In genomic region chr1:156422856-156423255, GRCm38 (mm10) we compare ENCODE assay signal across 16 mouse cellular contexts. TPM values are rescaled to one million over a fixed set of nuclear protein-coding genes. Genes with fewer than 3 reads are reported as not detected.
"Had no signal": no experiment of that assay in that cellular context is flagged by ENCODE, and none has a peak within 500 bp of the region (broad histone marks: within the 10 kb centered on the region; RNA-seq: fewer than 3 reads in every experiment).

No protein-coding gene starts in this region.

- ATAC-seq: midbrain, embryonic 13.5 days; midbrain, embryonic 15.5 days had no signal

- DNase-seq: lung, adult 18-20 months; lung, embryonic 14.5 days; lung, postnatal 10 days; lung, postnatal 4 days; right cerebral cortex, postnatal 14 days; thymus, postnatal 25 days; thymus, postnatal 4 days had no signal

- H3K4me1 ChIP-seq: neural tube, embryonic 12.5 days; stomach, embryonic 15.5 days had no signal

- H3K27me3 ChIP-seq: megakaryocyte, embryonic 14.5 days; midbrain, embryonic 13.5 days; midbrain, embryonic 15.5 days; neural tube, embryonic 12.5 days; stomach, embryonic 15.5 days had no signal

- H3K4me3 ChIP-seq: megakaryocyte, embryonic 14.5 days; midbrain, embryonic 13.5 days; midbrain, embryonic 15.5 days; neural tube, embryonic 12.5 days; stomach, embryonic 15.5 days had no signal

- H3K27ac ChIP-seq: midbrain, embryonic 13.5 days; midbrain, embryonic 15.5 days; neural tube, embryonic 12.5 days; stomach, embryonic 15.5 days; stomach, postnatal 0 days had no signal

- H3K36me3 ChIP-seq: midbrain, embryonic 13.5 days; midbrain, embryonic 15.5 days; neural tube, embryonic 12.5 days had no signal

RNA-seq across cellular contexts. Expression of gene Axdnd1, which starts 1.9 kb away (rescaled TPM):
- total RNA-seq: midbrain, postnatal 0 days; monocyte, adult 5-6 weeks had no signal
- polyA plus RNA-seq: neural tube, embryonic 12.5 days; spleen, adult 2 months had no signal
